Mouse (Mus musculus) small intestine, adult 2 months (tissue): ENCODE measurements around the gene Oprl1.

Source experiments
- CTCF ChIP-seq: fragments of 200-500 bp; IDR thresholded peaks from 2 replicates; pipeline ENCODE4 v1.5.1; 2012; ENCODE audit warnings: low read depth, mild to moderate bottlenecking, control low read depth, inconsistent platforms, low read length, moderate library complexity, mixed read lengths; ENCODE audit not compliant: insufficient replicate concordance, insufficient read length; ENCODE audit errors: extremely low read depth
- POLR2A ChIP-seq: fragments of 200-500 bp; IDR thresholded peaks from 2 replicates; pipeline ENCODE4 v1.6.1; 2012; ENCODE audit warnings: low read depth, mild to moderate bottlenecking, control low read depth, inconsistent platforms, low read length, moderate library complexity

DNA sequence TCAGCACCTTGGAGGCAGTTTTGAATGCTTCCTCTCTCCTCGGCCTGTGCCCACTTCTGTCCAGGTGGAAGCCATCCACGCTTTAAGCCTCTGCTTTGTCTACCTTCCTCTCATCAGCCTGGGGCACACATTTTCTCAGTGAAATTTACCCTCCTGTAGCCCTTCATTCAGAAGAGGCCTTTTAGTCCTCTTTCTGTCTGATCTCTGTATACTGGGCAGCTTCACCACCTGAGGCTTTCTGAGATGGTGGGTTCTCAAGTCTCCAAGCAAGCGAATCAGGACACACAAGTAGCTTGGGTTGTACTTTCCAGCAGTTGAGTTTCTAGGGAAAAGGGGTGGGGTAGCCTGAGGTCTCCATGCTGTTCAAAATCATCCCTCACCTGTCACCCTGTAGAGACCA, 22.5 kb upstream of the Oprl1 start:
- TF ChIP-seq CTCF (no peak), POLR2A (no peak)
